Mouse (Mus musculus) embryonic facial prominence, embryonic 14.5 days (tissue): ENCODE measurements around the gene Ttc7b. TPM values are rescaled to one million over a fixed set of nuclear protein-coding genes. Genes with fewer than 3 reads are reported as not detected.

Experiments used
- ATAC-seq: fragments of 200-750 bp; cut with Nextera tagmentation; 2 replicates; pipeline ENCODE4 v1.8.0; 2017; ENCODE audit warnings: low read depth, moderate number of reproducible peaks, moderate TSS enrichment
- DNase-seq: peaks from one replicate; pipeline ENCODE4 v3.0.0-alpha.2; 2015; ENCODE audit warnings: low spot score
- H3K27ac ChIP-seq: fragments of 300-500 bp; sonication (generic); replicated peaks from 2 replicates; pipeline ENCODE4 v1.5.1; 2014; ENCODE audit warnings: low read depth, mild to moderate bottlenecking, low read length, moderate library complexity
- H3K27me3 ChIP-seq: fragments of 300-500 bp; sonication (generic); replicated peaks from 2 replicates; pipeline ENCODE4 v1.6.1; 2014; ENCODE audit warnings: low read length; ENCODE audit not compliant: control insufficient read depth, insufficient read depth
- H3K36me3 ChIP-seq: fragments of 300-500 bp; sonication (generic); 2 replicates; pipeline ENCODE4 v1.6.1; 2014; ENCODE audit warnings: low read length, mixed read lengths; ENCODE audit not compliant: control insufficient read depth, insufficient read depth
- H3K4me1 ChIP-seq: fragments of 300-500 bp; sonication (generic); 2 replicates; pipeline ENCODE4 v1.6.1; 2014; ENCODE audit warnings: antibody characterized with exemption, low read length; ENCODE audit not compliant: control insufficient read depth, insufficient read depth
- H3K4me2 ChIP-seq: fragments of 300-500 bp; sonication (generic); 2 replicates; pipeline ENCODE4 v1.6.1; 2014; ENCODE audit warnings: low read depth, mild to moderate bottlenecking, low read length, moderate library complexity, mixed read lengths
- H3K4me3 ChIP-seq: fragments of 300-500 bp; sonication (generic); 2 replicates; pipeline ENCODE4 v1.5.1; 2014; ENCODE audit warnings: low read depth, mild to moderate bottlenecking, low read length
- H3K9ac ChIP-seq: fragments of 300-500 bp; sonication (generic); 2 replicates; pipeline ENCODE4 v1.6.1; 2014; ENCODE audit warnings: low read depth, mild to moderate bottlenecking, low read length, moderate library complexity, mixed read lengths
- H3K9me3 ChIP-seq: fragments of 300-500 bp; sonication (generic); 2 replicates; pipeline ENCODE4 v1.6.1; 2016; ENCODE audit warnings: low read length; ENCODE audit not compliant: control insufficient read depth
- WGBS: fragments of 180-500 bp; shearing (Covaris S2); extraction: QIAGEN DNeasy Blood & Tissue Kit; methylation state at CpG from one replicate; pipeline ENCODE4 v1.1.7; 2014; 5-methylcytosine and 5-hydroxymethylcytosine counted together
- polyA plus RNA-seq: library from polyadenylated mRNA; unstranded; fragments of >200 nt; fragmentation: Nextera tagmentation; extraction: Ambion mirVana; gene quantifications from 2 replicates; pipeline ENCODE4 v1.2.1, GENCODE M21; 2014

The Ttc7b gene
- polyA plus RNA-seq, 1 experiment from 2014 or later = 6.6 TPM

- WGBS = 80% methylated on average over 4 of the region's 4 CpGs
Observed at GRCm38 (mm10) chr12:100503659-100504058, 17.0 kb downstream of the Ttc7b start.

DNA sequence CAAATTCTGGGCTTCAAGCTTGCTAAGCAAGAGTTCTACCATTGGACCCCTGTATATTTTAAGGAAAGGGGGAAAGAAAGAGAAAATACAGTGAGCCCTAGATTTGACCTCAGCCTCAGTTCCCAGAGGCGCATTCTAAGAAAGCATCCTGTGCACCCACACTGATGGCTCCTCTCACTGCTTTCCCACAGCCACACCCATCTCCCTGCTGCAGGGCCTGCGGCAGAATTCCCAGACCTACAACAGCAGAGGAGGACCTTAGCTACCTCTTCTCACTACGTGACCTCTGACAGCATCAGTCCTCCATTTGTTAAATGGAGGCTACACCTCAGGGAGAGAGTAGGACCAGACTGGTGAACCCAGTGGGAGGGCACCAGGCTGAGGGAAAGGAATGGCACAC lies 18.1 kb downstream of the Ttc7b start:
- H3K4me1 ChIP-seq = no peaks in the 10 kb centered on the region
- ATAC-seq (no peak), DNase-seq (no peak)
- H3K9ac ChIP-seq = no peak overlapping the region
- WGBS = 76% methylated on average over 3 of the region's 3 CpGs
- no peak overlapping the region for H3K4me2 ChIP-seq
- peaks cover 20% of the 10 kb centered on the region for H3K36me3 ChIP-seq
- no peak overlapping the region for H3K27ac ChIP-seq
- no peak overlapping the region for H3K4me3 ChIP-seq
- H3K9me3 ChIP-seq = no peaks in the 10 kb centered on the region
- H3K27me3 ChIP-seq = no peaks in the 10 kb centered on the region

More at GRCm38 (mm10) chr12:100503659-100504058, 17.0 kb downstream of the Ttc7b start:
- Histone ChIP-seq H3K27me3 (no peaks in the 10 kb centered on the region), H3K4me2 (no peak overlapping the region), H3K4me1 (no peaks in the 10 kb centered on the region), H3K36me3 (peaks cover 12% of the 10 kb centered on the region), H3K27ac (no peak overlapping the region), H3K9me3 (no peaks in the 10 kb centered on the region), H3K4me3 (no peak overlapping the region), H3K9ac (no peak overlapping the region)
- no peak for DNase-seq
- no peak for ATAC-seq

GRCm38 (mm10) chr12:100501261-100501660 lies 19.4 kb downstream of the Ttc7b start:
- ATAC-seq (no peak), DNase-seq (no peak)
- Histone ChIP-seq H3K27ac (no peak overlapping the region), H3K4me1 (no peaks in the 10 kb centered on the region), H3K4me3 (no peak overlapping the region), H3K9me3 (no peaks in the 10 kb centered on the region), H3K4me2 (no peak overlapping the region), H3K36me3 (peaks cover 31% of the 10 kb centered on the region), H3K9ac (no peak overlapping the region), H3K27me3 (no peaks in the 10 kb centered on the region)
- WGBS = 77% methylated on average over 4 of the region's 4 CpGs

DNA sequence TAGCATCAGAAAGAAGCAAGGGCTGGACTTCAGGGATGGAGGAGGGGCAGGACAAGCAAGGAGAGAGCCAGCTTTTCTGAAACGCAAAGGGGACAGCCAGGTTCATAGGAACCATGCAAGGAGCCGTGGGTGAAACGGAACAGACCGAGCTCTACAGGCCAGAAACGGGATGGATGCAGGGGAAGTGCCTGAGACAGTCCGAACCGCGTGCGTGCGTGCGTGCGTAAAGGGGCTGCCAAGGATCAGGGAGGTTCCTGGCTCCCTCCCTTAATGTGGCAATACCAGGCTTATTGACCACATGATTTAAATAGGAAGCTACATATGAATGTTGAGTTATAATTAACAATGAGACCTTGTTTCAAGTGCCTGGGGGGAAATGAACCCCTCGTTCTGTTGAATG lies 21.2 kb downstream of the Ttc7b start:
- H3K27me3 ChIP-seq = no peaks in the 10 kb centered on the region
- H3K4me3 ChIP-seq = no peak overlapping the region
- no peaks in the 10 kb centered on the region for H3K9me3 ChIP-seq
- H3K4me1 ChIP-seq = no peaks in the 10 kb centered on the region
- no peak overlapping the region for H3K27ac ChIP-seq
- H3K4me2 ChIP-seq = no peak overlapping the region
- no peak for DNase-seq
- peaks cover 40% of the 10 kb centered on the region for H3K36me3 ChIP-seq
- H3K9ac ChIP-seq = no peak overlapping the region
- no peak for ATAC-seq
- WGBS = 85% methylated on average over 13 of the region's 13 CpGs

DNA sequence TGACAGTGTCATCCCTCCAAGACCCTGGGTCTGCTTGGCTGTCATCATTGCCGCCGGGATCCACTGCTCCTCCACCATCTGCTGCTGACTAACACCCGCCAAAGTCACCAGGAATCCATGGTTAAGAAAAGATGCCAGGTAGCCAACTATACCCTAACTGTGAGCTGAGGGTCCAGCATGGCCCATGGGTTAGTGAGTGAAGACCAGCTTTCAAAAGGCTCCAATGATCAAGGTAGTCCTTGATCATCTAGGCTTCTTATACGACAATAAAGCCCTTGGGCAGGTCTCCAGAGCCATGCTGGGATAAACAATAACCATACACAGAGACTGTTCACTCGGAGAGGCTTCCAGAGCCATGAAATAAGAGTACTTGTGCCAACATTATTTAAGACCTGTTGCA lies 22.6 kb downstream of the Ttc7b start:
- no peak overlapping the region for H3K27ac ChIP-seq
- no peaks in the 10 kb centered on the region for H3K27me3 ChIP-seq
- 91% methylated on average over 5 of the region's 5 CpGs for WGBS
- no peaks in the 10 kb centered on the region for H3K4me1 ChIP-seq
- no peak overlapping the region for H3K9ac ChIP-seq
- ATAC-seq (no peak), DNase-seq (no peak)
- no peak overlapping the region for H3K4me2 ChIP-seq
- peaks cover 53% of the 10 kb centered on the region for H3K36me3 ChIP-seq
- no peaks in the 10 kb centered on the region for H3K9me3 ChIP-seq
- no peak overlapping the region for H3K4me3 ChIP-seq

DNA sequence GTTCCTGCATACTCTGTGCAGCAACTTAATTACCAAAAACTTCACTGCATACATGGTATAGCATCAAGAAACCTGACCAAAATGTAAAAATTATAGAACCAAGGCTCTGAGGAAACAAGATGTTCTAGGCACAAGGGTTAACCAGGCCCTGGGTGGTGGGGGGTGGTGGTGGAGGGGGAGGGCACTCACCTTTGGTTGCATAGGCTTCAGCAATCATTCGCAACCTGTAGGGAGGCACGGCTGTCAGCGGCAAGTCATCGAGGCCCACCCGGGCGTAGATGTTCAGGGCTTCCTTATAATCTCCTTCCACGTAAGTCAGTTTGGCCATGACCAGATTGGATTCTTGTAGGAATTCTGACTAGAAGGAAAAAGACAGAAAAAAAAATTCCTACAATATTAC lies 25.5 kb downstream of the Ttc7b start:
- DNase-seq (no peak), ATAC-seq (no peak)
- no peak overlapping the region for H3K27ac ChIP-seq
- no peaks in the 10 kb centered on the region for H3K4me1 ChIP-seq
- H3K9me3 ChIP-seq = no peaks in the 10 kb centered on the region
- H3K4me3 ChIP-seq = no peak overlapping the region
- H3K27me3 ChIP-seq = no peaks in the 10 kb centered on the region
- H3K4me2 ChIP-seq = no peak overlapping the region
- peaks cover 61% of the 10 kb centered on the region for H3K36me3 ChIP-seq
- 95% methylated on average over 7 of the region's 7 CpGs for WGBS
- H3K9ac ChIP-seq = no peak overlapping the region

DNA sequence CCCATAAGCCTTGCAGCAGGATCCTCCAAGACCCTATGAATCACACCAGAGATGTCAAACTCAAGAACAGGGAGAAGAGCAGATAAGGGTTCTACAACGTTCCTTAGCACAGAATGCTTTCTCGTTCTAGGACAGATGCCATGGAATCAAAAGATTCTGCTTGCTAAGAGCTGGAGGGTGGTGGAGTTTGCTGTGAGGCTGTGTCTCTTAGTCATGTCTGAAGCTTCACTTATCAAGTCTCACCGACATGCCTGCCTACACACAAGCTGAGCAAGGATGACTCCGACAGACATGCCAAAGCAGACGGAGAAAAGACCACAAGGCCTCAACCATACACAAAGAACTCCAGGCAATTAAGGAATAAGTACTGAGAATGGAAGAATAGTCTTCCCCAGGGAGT lies 27.4 kb downstream of the Ttc7b start:
- Histone ChIP-seq H3K27me3 (no peaks in the 10 kb centered on the region), H3K27ac (no peak overlapping the region), H3K4me2 (no peak overlapping the region), H3K9me3 (no peaks in the 10 kb centered on the region), H3K4me3 (no peak overlapping the region), H3K4me1 (no peaks in the 10 kb centered on the region), H3K36me3 (peaks cover 51% of the 10 kb centered on the region), H3K9ac (no peak overlapping the region)
- DNase-seq (no peak), ATAC-seq (no peak)
- 90% methylated on average over 5 of the region's 5 CpGs for WGBS

DNA sequence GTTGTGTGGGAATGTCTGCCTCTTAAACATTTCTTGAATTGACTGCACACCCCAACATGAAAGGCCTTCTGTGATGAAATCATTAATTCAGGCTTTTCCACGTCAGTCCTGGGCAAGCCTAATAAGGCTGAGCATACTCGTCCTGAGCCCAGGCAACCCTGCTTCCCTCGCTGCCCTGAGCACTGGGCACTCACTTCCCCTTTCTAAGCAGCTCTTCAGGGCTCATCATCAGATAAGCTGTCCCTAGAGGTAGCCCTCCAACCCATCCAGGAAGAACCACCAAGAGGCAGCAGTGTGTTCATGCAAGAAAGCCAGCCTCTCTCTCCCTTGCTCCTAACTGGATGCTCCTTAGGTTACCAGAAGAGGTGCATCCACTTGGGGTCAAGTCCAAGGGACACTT lies 27.9 kb downstream of the Ttc7b start:
- no peak overlapping the region for H3K27ac ChIP-seq
- H3K4me2 ChIP-seq = no peak overlapping the region
- 72% methylated on average over 3 of the region's 3 CpGs for WGBS
- no peak overlapping the region for H3K9ac ChIP-seq
- ATAC-seq = no peak
- peaks cover 45% of the 10 kb centered on the region for H3K36me3 ChIP-seq
- H3K27me3 ChIP-seq = no peaks in the 10 kb centered on the region
- no peaks in the 10 kb centered on the region for H3K9me3 ChIP-seq
- H3K4me1 ChIP-seq = no peaks in the 10 kb centered on the region
- no peak for DNase-seq
- no peak overlapping the region for H3K4me3 ChIP-seq

DNA sequence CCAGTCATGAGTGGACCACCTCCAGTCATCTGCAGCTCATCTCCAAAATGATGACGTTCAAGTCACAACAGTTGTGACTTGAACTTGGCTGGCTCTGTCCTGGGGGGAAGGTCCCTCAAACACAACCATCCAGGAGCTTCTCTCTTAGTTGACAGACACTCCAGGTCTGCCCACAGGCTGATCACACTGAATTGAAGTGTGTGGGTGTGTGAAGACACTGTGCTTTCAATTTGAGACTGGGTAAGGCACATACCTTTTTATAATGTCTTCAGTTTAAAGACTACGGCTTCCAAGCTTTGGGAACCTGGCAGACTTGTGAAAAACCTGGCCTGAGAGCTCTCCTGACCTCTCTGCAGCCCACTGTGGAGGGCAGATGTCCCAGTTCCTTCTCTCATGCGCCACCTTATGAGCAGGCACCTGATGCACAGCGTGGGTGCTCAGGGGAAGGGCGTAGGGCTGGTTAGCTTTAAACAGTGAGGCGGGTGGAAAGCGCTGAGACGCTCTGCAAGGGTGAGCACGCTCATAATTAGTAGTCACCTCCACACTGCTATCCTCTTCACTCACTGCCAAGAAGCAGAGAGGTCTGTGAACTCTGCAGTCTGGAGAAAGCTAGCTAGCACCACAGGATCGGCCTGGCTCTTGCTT lies 28.5 kb downstream of the Ttc7b start:
- Histone ChIP-seq H3K9me3 (no peaks in the 10 kb centered on the region), H3K36me3 (peaks cover 39% of the 10 kb centered on the region), H3K27ac (no peak overlapping the region), H3K27me3 (no peaks in the 10 kb centered on the region), H3K4me2 (no peak overlapping the region), H3K4me3 (no peak overlapping the region), H3K9ac (no peak overlapping the region), H3K4me1 (no peaks in the 10 kb centered on the region)
- DNase-seq (no peak), ATAC-seq (no peak)
- WGBS = 96% methylated on average over 10 of the region's 10 CpGs
